Comparison of ENCODE assay signal across 19 mouse cellular contexts in the genomic region with DNA sequence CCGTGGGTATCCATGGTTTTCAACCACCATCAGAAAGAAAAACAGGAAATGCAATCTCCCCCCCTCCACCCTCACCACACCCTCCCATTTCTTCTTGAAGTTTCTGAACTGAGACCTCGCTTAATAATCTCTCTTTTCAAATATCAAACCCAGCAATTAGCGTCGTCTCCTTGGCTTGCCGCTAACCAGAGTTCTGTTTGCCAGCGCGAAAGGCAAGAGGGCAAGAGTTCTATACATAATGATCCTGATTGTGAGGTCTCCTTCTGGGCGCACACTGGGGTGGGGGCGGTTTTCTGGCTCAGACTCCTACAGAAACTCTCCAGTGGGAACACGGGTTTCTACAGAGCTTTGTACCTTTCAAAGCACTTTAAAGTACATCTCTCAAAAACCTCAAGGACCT. TPM values are rescaled to one million over a fixed set of nuclear protein-coding genes. Genes with fewer than 3 reads are reported as not detected.
"Had no signal": no experiment of that assay in that cellular context is flagged by ENCODE, and none has a peak within 500 bp of the region (broad histone marks: within the 10 kb centered on the region; RNA-seq: fewer than 3 reads in every experiment).

No protein-coding gene starts in this region.

- ATAC-seq: midbrain, embryonic 16.5 days had no signal

- DNase-seq: lung, embryonic 14.5 days; lung, postnatal 10 days; lung, postnatal 4 days; midbrain, embryonic 14.5 days; retina, postnatal 1 day; right cerebral cortex, adult 18-20 months; right cerebral cortex, postnatal 25 days; right cerebral cortex, postnatal 4 days; spleen, adult 18-20 months; thymus, adult 18-20 months; thymus, postnatal 14 days; thymus, postnatal 36 days had no signal

- H3K9me3 ChIP-seq: midbrain, embryonic 10.5 days; midbrain, embryonic 12.5 days; neural tube, embryonic 13.5 days; neural tube, embryonic 15.5 days had no signal

- H3K4me2 ChIP-seq: lung, embryonic 14.5 days; midbrain, embryonic 12.5 days; neural tube, embryonic 13.5 days; neural tube, embryonic 15.5 days had no signal

- H3K4me1 ChIP-seq: midbrain, embryonic 10.5 days; midbrain, embryonic 12.5 days had no signal

- H3K27me3 ChIP-seq: midbrain, embryonic 12.5 days; neural tube, embryonic 15.5 days had no signal

- H3K36me3 ChIP-seq: midbrain, embryonic 10.5 days; midbrain, embryonic 12.5 days; neural tube, embryonic 13.5 days; neural tube, embryonic 15.5 days had no signal

- H3K4me3 ChIP-seq: midbrain, embryonic 10.5 days; midbrain, embryonic 12.5 days; myocyte; neural tube, embryonic 13.5 days; neural tube, embryonic 15.5 days had no signal

- H3K9ac ChIP-seq: lung, embryonic 14.5 days; midbrain, embryonic 12.5 days; neural tube, embryonic 13.5 days; neural tube, embryonic 15.5 days had no signal

- H3K27ac ChIP-seq: midbrain, embryonic 10.5 days; midbrain, embryonic 12.5 days; neural tube, embryonic 13.5 days; neural tube, embryonic 15.5 days had no signal

RNA-seq across cellular contexts. Expression of a gene that starts 1.4 kb away (rescaled TPM):
- total RNA-seq: megakaryocyte-erythroid progenitor cell, adult 5-6 weeks had no signal
